Mouse (Mus musculus): ENCODE data around the gene Pknox1. TPM values are rescaled to one million over a fixed set of nuclear protein-coding genes. Genes with fewer than 3 reads are reported as not detected.

Pknox1 gene
- 26.1 and 30.6 TPM in 2 replicates for total RNA-seq (2014; rRNA removed)
- polyA plus RNA-seq (2015; fragmentation: Nextera tagmentation; extraction: Ambion mirVana), result 16.7 and 18.5 TPM in 2 replicates

- H3K36me3 ChIP-seq (ENCODE audit: insufficient read depth), result no peaks in the 10 kb centered on the region
- H3K4me1 ChIP-seq (ENCODE audit: insufficient read depth), result peaks cover 34% of the 10 kb centered on the region
- peak within 1 kb of the TSS; percentile 100 for H3K27ac ChIP-seq (ENCODE audit: low read depth, low read length)
- H3K4me2 ChIP-seq (ENCODE audit: low read depth), result peak within 1 kb of the TSS; percentile 75
- peak within 1 kb of the TSS; percentile 93 for H3K9ac ChIP-seq
- WGBS, result 5% methylated on average over 45 of the region's 72 CpGs
- no peak for TF ChIP-seq CTCF (IDR thresholded peaks at IDR 0.05; ENCODE audit: low read depth)
- ATAC-seq, result peak; percentile 96
- no peaks in the 10 kb centered on the region for H3K27me3 ChIP-seq (ENCODE audit: insufficient read depth, low read length)
- H3K9me3 ChIP-seq (ENCODE audit: low read length), result no peaks in the 10 kb centered on the region
- peak within 1 kb of the TSS; percentile 89 for H3K4me3 ChIP-seq (ENCODE audit: low read depth, low read length)
- peak; percentile 100 for DNase-seq
These were observed at the start of gene Pknox1 for GRCm38 (mm10) chr17:31564015-31564857. Pknox1 (plus strand) TSS chr17:31564734.

GRCm38 (mm10) chr17:31519344-31519945 is 45.1 kb upstream of the Pknox1 start:
- Histone ChIP-seq H3K27me3 (ENCODE audit: insufficient read depth, low read length) (no peaks in the 10 kb centered on the region), H3K4me1 (ENCODE audit: insufficient read depth) (peaks cover 17% of the 10 kb centered on the region), H3K27ac (ENCODE audit: low read depth, low read length) (no peak overlapping the region), H3K4me2 (ENCODE audit: low read depth) (peak overlapping the region; percentile 69), H3K9ac (0 out of 2 replicates have a peak overlapping the region, but pooled peaks have one; percentile 10), H3K9me3 (ENCODE audit: low read length) (no peaks in the 10 kb centered on the region), H3K4me3 (ENCODE audit: low read depth, low read length) (peak overlapping the region; percentile 69), H3K36me3 (ENCODE audit: insufficient read depth) (no peaks in the 10 kb centered on the region)
- DNase-seq (no peak), ATAC-seq (peak; percentile 64)
- no peak; the same call in 1 of the 2 replicates for TF ChIP-seq CTCF (IDR thresholded peaks at IDR 0.05; ENCODE audit: low read depth)
- WGBS, result 4% methylated on average over 7 of the region's 7 CpGs

GRCm38 (mm10) chr17:31519946-31520838 is 44.3 kb upstream of the Pknox1 start, which contains the start of the genes Wdr4 and Ndufv3:
Wdr4 (minus strand) TSS chr17:31519980.
Ndufv3 (plus strand) TSS chr17:31520115.
- DNase-seq, result peak; percentile 100
- H3K9me3 ChIP-seq (ENCODE audit: low read length), result no peaks in the 10 kb centered on the region
- H3K4me1 ChIP-seq (ENCODE audit: insufficient read depth), result peaks cover 17% of the 10 kb centered on the region
- H3K27ac ChIP-seq (ENCODE audit: low read depth, low read length), result peak within 1 kb of the TSS; percentile 74; the same call in 1 of the 2 replicates
- 2% methylated on average over 45 of the region's 45 CpGs for WGBS
- peak within 1 kb of the TSS; percentile 69 for H3K4me2 ChIP-seq (ENCODE audit: low read depth)
- peak within 1 kb of the TSS; percentile 67 for H3K9ac ChIP-seq
- H3K27me3 ChIP-seq (ENCODE audit: insufficient read depth, low read length), result no peaks in the 10 kb centered on the region
- H3K36me3 ChIP-seq (ENCODE audit: insufficient read depth), result no peaks in the 10 kb centered on the region
- H3K4me3 ChIP-seq (ENCODE audit: low read depth, low read length), result peak within 1 kb of the TSS; percentile 69
- peak; percentile 98 for ATAC-seq
- TF ChIP-seq CTCF (IDR thresholded peaks at IDR 0.05; ENCODE audit: low read depth), result peak; percentile 28; the same call in 1 of the 2 replicates

- DNase-seq (no peak), ATAC-seq (no peak)
- peaks cover 17% of the 10 kb centered on the region for H3K4me1 ChIP-seq (ENCODE audit: insufficient read depth)
- WGBS, result 13% methylated on average over 3 of the region's 3 CpGs
- no peaks in the 10 kb centered on the region for H3K27me3 ChIP-seq (ENCODE audit: insufficient read depth, low read length)
- H3K4me2 ChIP-seq (ENCODE audit: low read depth), result peak overlapping the region; percentile 69
- 0 out of 2 replicates have a peak overlapping the region, but pooled peaks have one; percentile 16 for H3K27ac ChIP-seq (ENCODE audit: low read depth, low read length)
- H3K9ac ChIP-seq, result 0 out of 2 replicates have a peak overlapping the region, but pooled peaks have one; percentile 6
- no peaks in the 10 kb centered on the region for H3K9me3 ChIP-seq (ENCODE audit: low read length)
- TF ChIP-seq CTCF (IDR thresholded peaks at IDR 0.05; ENCODE audit: low read depth), result no peak
- H3K36me3 ChIP-seq (ENCODE audit: insufficient read depth), result no peaks in the 10 kb centered on the region
- peak overlapping the region; percentile 69 for H3K4me3 ChIP-seq (ENCODE audit: low read depth, low read length)
These were observed 43.6 kb upstream of the Pknox1 start for GRCm38 (mm10) chr17:31520895-31521294.

GRCm38 (mm10) chr17:31521948-31522347 is 42.6 kb upstream of the Pknox1 start:
- H3K9me3 ChIP-seq (ENCODE audit: low read length), result no peaks in the 10 kb centered on the region
- 0 out of 2 replicates have a peak overlapping the region, but pooled peaks have one; percentile 5 for H3K27ac ChIP-seq (ENCODE audit: low read depth, low read length)
- TF ChIP-seq CTCF (IDR thresholded peaks at IDR 0.05; ENCODE audit: low read depth), result no peak
- H3K9ac ChIP-seq, result no peak overlapping the region
- H3K4me1 ChIP-seq (ENCODE audit: insufficient read depth), result peaks cover 17% of the 10 kb centered on the region
- H3K36me3 ChIP-seq (ENCODE audit: insufficient read depth), result peaks cover 4% of the 10 kb centered on the region
- H3K27me3 ChIP-seq (ENCODE audit: insufficient read depth, low read length), result no peaks in the 10 kb centered on the region
- 62% methylated on average over 6 of the region's 6 CpGs for WGBS
- ATAC-seq (no peak), DNase-seq (no peak)
- H3K4me2 ChIP-seq (ENCODE audit: low read depth), result peak overlapping the region; percentile 2; the same call in 1 of the 2 replicates
- H3K4me3 ChIP-seq (ENCODE audit: low read depth, low read length), result no peak overlapping the region

GRCm38 (mm10) chr17:31525114-31525513 is 39.4 kb upstream of the Pknox1 start:
- H3K27ac ChIP-seq (ENCODE audit: low read depth, low read length), result no peak overlapping the region
- no peaks in the 10 kb centered on the region for H3K27me3 ChIP-seq (ENCODE audit: insufficient read depth, low read length)
- DNase-seq (no peak), ATAC-seq (no peak)
- H3K9me3 ChIP-seq (ENCODE audit: low read length), result no peaks in the 10 kb centered on the region
- TF ChIP-seq CTCF (IDR thresholded peaks at IDR 0.05; ENCODE audit: low read depth), result no peak
- peaks cover 21% of the 10 kb centered on the region for H3K36me3 ChIP-seq (ENCODE audit: insufficient read depth)
- H3K4me3 ChIP-seq (ENCODE audit: low read depth, low read length), result no peak overlapping the region
- H3K4me1 ChIP-seq (ENCODE audit: insufficient read depth), result peaks cover 14% of the 10 kb centered on the region
- 96% methylated on average over 4 of the region's 4 CpGs for WGBS
- H3K9ac ChIP-seq, result no peak overlapping the region
- H3K4me2 ChIP-seq (ENCODE audit: low read depth), result no peak overlapping the region
